Mouse (Mus musculus) MEL (cell line): ENCODE data around the gene Rin2.

Experiments used
- CHD2 ChIP-seq: IDR thresholded peaks from 2 replicates; pipeline ENCODE4 v1.6.1; 2011; ENCODE audit warnings: low read length, improper control_type of control experiment
- CTCF ChIP-seq, 3 experiments: IDR thresholded peaks in 2 of 3; conservative IDR thresholded peaks in 1 of 3; 2 replicates each; pipeline ENCODE4 v1.5.1; 2011 to 2012; ENCODE audit warnings: low read length in 3 of 3, low read depth in 2 of 3, mild to moderate bottlenecking in 2 of 3, improper control_type of control experiment in 1 of 3, inconsistent platforms in 1 of 3, mixed read lengths in 1 of 3, moderate library complexity in 1 of 3; ENCODE audit not compliant: control insufficient read depth in 1 of 3, insufficient read depth in 1 of 3, poor library complexity in 1 of 3, severe bottlenecking in 1 of 3
- ELF1 ChIP-seq: IDR thresholded peaks from 2 replicates; pipeline ENCODE4 v1.6.1; 2014; ENCODE audit warnings: low read depth, mild to moderate bottlenecking, inconsistent platforms, low read length, improper control_type of control experiment, moderate library complexity
- GABPA ChIP-seq: IDR thresholded peaks from 2 replicates; pipeline ENCODE4 v1.6.1; 2012; ENCODE audit warnings: low read depth, mild to moderate bottlenecking, inconsistent platforms, low read length, improper control_type of control experiment, moderate library complexity
- MYB ChIP-seq: IDR thresholded peaks from 2 replicates; pipeline ENCODE4 v1.6.1; 2011; ENCODE audit warnings: mild to moderate bottlenecking, low read depth, low read length, improper control_type of control experiment
- POLR2A ChIP-seq, 2 experiments: IDR thresholded peaks; 2 replicates each; pipeline ENCODE4 v1.6.1; 2011 to 2012; ENCODE audit warnings: low read length in 2 of 2, mild to moderate bottlenecking in 2 of 2, control low read depth in 1 of 2, improper control_type of control experiment in 1 of 2, low read depth in 1 of 2, moderate library complexity in 1 of 2; ENCODE audit not compliant: control insufficient read depth in 1 of 2, insufficient read depth in 1 of 2, poor library complexity in 1 of 2
- POLR2AphosphoS2 ChIP-seq: IDR thresholded peaks from 2 replicates; pipeline ENCODE4 v1.6.1; 2011; ENCODE audit warnings: low read length, improper control_type of control experiment
- POLR2AphosphoS5 ChIP-seq: IDR thresholded peaks from 2 replicates; pipeline ENCODE4 v1.6.1; 2012; ENCODE audit warnings: low read depth, borderline replicate concordance, mild to moderate bottlenecking, inconsistent platforms, low read length, moderate library complexity, mixed read lengths
- UBTF ChIP-seq: IDR thresholded peaks from 2 replicates; pipeline ENCODE4 v1.6.1; 2012; ENCODE audit warnings: low read depth, mild to moderate bottlenecking, inconsistent platforms, low read length, improper control_type of control experiment, moderate library complexity, borderline replicate concordance; ENCODE audit not compliant: insufficient read depth

- TF ChIP-seq MYB (no peak), CTCF (IDR thresholded peaks at IDR 0.05 in 2 of 3, conservative IDR thresholded peaks at IDR 0.05 in 1 of 3; ENCODE audit: control insufficient read depth in 1 of 3, insufficient read depth in 1 of 3, low read depth in 2 of 3, low read length in 3 of 3, poor library complexity in 1 of 3, severe bottlenecking in 1 of 3) (no peak), POLR2AphosphoS2 (no peak), POLR2A (IDR thresholded peaks at IDR 0.05; ENCODE audit: control insufficient read depth in 1 of 2, insufficient read depth in 1 of 2, low read depth in 1 of 2, low read length in 2 of 2, poor library complexity in 1 of 2) (no peak), POLR2AphosphoS5 (no peak), UBTF (no peak), GABPA (no peak), ELF1 (no peak), CHD2 (no peak)
Measured at GRCm38 (mm10) chr2:145755864-145756822, 81.1 kb downstream of the Rin2 start.
